Mouse (Mus musculus): ENCODE data around the gene Ms4a1.
"Not testable (repeated sequence)": the region's sequence is repeated elsewhere in the genome, so short reads cannot be mapped to it uniquely, and the experiment has no call there.

Gene Ms4a1

DNA sequence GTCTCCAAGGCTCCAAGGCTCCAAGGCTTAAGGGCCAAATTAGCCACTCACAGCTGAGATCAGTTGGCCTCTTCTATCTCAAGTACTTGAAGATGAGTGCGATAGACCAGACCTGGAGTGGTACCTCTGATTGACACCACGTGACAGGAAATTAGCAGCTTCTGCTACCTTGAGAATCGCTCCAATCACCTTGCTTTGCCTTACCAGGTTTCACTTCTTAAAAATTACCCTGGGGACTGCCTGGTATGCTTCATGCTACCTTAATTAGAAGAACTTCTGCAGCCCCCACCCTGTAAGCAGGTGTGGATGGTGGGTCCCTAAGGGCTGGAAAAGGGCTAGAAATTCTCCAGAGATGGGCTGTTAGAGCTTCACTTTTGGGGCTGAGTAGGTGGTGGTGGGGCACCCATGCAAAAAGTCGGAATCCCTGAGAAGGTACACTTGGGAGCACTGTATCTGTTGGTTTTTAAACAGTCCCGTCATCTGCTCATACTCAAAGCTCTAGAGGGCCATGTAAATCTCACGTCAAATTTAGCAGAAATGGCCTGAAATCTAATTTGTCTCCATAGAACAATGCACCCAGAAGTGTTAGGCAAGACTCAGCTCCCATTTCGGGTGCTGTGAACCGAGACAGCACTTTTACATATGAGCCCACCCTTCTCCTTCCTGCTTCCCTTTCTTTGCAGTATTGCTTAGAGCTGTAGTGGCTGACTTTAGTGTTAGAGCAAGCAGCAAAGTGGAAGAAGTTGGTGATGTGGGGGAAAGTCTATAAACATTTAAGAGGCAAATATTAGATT lies at the start of gene Ms4a1:
Ms4a1 (minus strand) TSS at position 190 of the 794 bp plus-strand sequence.
- in situ Hi-C loops (cut with MboI, MseI): no loop called here

DNA sequence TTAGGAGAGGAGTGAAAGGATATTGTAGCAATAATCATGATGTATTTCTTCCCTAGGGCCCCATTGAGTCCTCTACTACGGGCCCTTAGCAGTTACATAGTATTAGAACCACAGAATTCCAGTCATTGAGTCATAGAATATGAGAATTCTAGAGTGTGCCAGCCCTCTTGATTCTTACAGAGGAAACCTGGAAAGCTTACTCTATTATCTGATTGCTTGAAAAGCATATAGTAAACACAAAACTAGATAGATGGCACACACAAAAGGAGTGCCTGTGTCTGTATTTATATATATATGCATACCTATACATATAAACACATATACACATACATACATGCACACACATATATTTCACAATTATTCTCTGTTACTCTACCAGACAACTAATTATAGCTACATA lies 48.3 kb upstream of the Ms4a1 start, which contains the start of gene Ms4a14:
Ms4a14 (minus strand) TSS at position 101 of the 400 bp plus-strand sequence.
- in situ Hi-C loops (cut with MboI, MseI): loop anchor here (25.0 kb wide), 1 partner anchor 652 kb away; no protein-coding TSS in a partner anchor

DNA sequence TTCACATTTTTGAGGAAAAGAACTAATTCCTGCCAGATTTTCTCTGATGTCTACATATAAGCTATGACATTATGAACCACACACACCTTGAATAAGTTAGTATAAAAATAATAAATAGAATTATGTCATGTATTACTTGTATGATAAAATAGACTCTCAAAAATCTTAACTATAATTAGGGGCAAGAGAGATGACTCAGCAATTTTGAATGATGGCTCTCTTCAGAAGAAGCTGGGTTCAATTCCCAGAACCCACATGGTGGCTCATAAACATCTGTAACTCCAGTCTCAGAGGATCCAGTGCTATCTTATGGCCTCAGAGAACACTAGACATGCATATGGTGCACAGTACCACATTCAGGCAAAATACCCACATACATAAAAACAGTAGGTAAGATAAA lies 42.8 kb upstream of the Ms4a1 start:
- in situ Hi-C loops (cut with MboI, MseI): loop anchor here (25.0 kb wide), 1 partner anchor 647 kb away; no protein-coding TSS in a partner anchor

DNA sequence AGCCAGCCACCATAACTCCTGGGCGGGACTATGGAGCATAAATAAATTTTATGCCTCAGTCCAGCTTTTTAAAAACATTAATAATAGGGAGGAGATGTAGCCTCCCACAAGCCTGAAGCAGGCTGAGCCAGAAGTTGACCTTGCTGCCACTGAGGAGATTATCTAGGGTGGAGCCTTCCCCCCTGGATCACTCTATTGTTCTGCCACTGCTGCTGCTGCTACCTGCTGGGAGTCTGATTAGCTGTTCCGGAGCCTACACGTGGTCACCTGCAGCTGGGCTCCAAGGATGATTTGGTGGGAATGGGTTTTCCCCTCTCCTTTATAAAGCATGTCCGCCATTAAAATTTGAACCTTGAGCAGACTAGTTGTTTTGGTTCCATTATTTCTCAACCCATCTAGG lies 33.5 kb upstream of the Ms4a1 start:
- in situ Hi-C loops (cut with MboI, MseI): loop anchor here (10.0 kb wide), 1 partner anchor 1255 kb away; the partner anchor contains the start of gene Fads3

DNA sequence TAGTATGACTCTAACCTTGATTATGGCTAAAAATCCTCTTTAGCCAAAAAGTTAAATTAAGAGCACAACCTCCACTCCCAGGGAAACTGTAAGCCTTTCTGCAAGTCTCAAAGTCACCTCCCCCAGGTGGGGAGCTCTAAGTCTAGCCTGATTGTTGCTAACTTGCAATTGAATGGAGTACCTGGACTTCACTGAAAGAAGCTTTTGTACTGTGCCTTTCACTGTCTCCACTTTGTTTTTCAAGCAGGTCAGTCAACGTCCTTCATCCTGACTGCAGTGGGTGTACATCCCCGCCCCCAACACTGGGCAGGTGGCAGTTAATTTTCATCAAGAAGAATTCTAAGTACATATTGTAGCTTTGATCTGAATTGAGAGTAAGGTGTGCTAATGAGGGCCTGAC lies 32.9 kb upstream of the Ms4a1 start:
- in situ Hi-C loops (cut with MboI, MseI): loop anchor here (10.0 kb wide), 1 partner anchor 1254 kb away; the partner anchor contains the start of gene Fads3

DNA sequence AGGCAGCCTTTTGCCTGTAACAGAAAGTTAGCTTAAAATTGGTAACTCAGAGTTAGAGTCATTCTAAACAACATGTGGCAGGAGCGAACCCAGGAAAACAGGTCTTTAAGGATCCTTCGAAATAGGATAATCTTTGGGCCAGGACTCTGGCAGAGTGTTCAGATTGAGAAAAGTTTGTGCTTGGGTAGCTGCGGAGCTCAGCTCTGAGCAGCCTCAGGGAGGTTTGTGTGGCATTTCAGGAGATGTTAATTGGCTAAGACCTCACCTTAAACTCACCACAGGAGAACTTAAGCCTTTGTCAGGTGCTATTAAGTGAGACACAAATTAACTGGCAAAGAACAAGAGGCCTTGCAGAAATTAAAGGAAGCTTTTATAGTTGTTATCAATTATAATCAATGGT lies 27.6 kb upstream of the Ms4a1 start:
- in situ Hi-C loops (cut with MboI, MseI): loop anchor here (5.0 to 10.0 kb wide), 2 partner anchors 101 to 1249 kb away; partner anchors contain the start of gene Fads3

- in situ Hi-C loops (cut with MboI, MseI): loop anchor here (5.0 to 10.0 kb wide), 2 partner anchors 101 to 1248 kb away; partner anchors contain the start of gene Fads3
Measured at GRCm38 (mm10) chr19:11292990-11293389, 26.9 kb upstream of the Ms4a1 start.

DNA sequence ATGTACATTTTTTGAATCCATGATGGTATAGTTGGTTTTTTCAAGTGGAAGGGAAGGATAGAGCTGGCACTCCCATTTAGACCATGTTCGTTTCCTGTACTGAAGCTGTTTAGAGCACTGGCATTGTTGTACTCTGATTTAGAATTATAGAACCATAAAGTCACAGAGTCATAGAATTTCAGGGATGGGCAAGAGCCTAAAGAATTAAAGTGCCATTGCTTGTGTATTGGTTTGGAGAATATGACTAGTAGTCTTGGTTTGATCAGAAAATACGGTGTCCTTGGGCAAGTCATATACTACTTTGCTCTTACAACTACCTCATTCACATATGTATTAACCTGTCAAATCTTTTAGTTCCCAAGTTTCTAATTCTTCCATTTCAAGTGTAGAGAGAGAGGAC lies 17.7 kb upstream of the Ms4a1 start, which contains the start of gene Ms4a5:
Ms4a5 (minus strand) TSS at position 101 of the 400 bp plus-strand sequence.
- in situ Hi-C loops (cut with MboI, MseI): no loop called here

DNA sequence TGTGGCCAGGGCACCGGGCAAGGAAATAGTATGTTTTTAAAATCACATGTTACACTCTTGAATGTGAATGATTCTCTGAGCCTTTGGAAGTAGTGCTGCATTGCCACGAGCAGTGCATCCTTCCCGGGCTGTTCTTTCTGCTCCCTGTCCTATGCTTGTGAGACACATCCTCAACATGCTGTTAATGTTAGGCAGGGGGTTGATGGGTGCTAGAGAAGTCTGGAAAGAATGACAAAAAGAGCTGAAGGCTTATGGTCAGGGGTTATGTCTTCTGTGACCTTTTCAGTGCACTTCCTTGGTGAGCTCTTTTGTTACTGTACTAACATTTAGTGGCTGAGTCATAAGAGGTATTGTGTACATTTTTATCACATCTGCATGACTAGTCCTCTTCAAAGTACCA lies 14.2 kb upstream of the Ms4a1 start:
- in situ Hi-C loops (cut with MboI, MseI): no loop called here

GRCm38 (mm10) chr19:11276431-11276830 lies 10.4 kb upstream of the Ms4a1 start:
- in situ Hi-C loops (cut with MboI, MseI): no loop called here

DNA sequence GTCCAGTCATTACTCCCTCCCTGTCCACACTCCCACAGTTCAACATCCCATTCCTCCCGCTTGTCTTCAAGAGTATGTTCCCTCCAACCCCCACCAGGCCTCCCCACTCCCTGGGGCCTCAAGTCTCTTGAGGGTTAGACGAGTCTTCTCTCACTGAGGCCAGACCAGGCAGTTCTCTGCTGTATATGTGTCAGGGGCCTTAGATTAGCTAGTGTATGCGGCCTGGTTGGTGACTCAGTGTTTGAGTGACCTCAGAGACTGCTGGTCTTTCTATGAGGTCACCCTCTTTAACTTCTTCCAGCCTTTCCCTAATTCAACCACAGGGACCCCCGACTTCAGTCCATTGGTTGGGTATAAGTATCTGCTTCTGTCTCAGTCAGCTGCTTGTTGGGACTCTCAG lies 915 bp upstream of the Ms4a1 start:
- in situ Hi-C loops (cut with MboI, MseI): no loop called here

DNA sequence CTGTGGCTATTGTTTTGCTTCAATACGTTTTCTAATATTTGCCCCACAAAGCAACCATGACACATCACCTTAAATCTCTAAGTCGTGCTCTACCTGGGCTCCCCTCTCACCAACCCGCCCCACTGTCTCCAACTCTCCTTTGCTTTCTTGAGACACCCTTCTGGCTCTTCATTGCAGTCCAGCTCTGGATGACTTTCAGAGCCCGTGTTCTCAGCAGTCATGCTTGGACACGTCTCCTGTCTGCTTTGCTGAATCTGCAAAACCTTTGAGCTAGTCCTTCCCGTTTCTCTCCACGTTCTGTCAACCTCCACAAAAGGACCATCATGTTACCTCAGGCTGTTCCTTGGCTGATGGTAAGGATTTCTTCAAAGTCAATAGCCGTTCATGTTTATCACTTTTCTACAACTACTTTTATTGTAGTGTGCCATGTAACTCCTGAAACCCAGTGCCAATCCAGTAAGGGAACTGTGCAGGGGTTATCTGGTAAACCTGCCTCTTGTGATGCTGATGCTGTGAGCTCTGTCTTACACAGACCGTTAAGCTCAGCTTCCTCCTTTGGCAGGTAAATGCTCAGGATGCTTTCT lies 1.3 kb downstream of the Ms4a1 start:
- in situ Hi-C loops (cut with MboI, MseI): no loop called here

DNA sequence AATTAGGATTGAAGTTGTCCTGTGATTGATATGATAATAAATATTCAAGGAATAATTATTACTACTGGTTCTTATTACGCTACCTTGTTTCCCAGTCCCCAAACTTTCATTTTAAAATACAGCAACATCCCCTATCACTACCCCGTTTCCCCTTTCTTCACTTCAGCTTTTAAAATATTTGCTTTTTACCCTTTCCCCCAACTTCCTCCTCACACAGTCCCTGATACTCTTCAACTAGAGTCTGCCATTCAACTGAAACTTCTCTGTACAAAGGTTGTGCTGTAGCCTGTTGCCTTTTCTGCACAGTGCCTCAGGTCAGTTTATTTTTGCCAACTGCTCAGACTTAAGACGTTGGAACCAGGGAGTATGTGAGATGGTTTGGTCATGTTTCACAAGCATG lies 2.5 kb downstream of the Ms4a1 start:
- in situ Hi-C loops (cut with MboI, MseI): no loop called here

DNA sequence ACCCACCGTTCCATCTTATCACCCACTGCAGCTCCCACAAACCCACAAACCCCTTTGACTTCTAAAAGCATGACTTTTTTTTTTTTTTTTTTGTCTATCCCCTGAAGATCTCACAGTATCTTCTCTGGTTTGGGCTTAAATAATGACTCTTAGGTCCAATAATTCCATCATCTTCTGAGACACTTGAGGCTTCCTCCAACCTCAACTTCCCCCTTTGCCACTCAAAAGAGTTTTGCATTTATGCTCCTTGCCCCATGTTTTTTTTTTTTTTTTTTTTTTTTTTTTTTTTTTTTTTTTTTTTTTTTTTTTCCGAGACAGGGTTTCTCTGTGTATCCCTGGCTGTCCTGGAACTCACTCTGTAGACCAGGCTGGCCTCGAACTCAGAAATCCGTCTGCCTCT lies 3.1 kb downstream of the Ms4a1 start:
- in situ Hi-C loops (cut with MboI, MseI): not testable (repeated sequence)

- in situ Hi-C loops (cut with MboI, MseI): no loop called here
Measured at GRCm38 (mm10) chr19:11261522-11261921, 4.5 kb downstream of the Ms4a1 start.

DNA sequence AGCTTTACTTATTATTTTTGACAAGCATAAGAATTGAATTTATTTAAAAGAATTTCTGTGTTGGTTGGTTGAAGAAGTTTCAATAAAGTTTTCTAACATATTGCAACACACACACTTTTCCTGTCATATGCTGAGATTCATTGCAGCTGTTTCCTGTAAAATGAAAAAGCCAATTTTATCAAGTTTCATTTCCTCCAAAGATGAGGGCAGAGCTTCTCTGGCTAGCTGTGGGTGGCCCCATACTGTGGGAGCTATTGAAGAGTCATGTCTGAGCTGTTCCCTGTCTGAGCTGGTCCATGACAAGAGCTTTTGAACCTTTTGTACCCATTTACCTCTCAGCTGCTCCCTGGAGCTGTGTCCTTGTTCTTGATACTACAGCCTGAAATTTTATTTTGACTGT lies 21.8 kb downstream of the Ms4a1 start:
- in situ Hi-C loops (cut with MboI, MseI): no loop called here

- in situ Hi-C loops (cut with MboI, MseI): no loop called here
Measured at GRCm38 (mm10) chr19:11242560-11242959, 23.5 kb downstream of the Ms4a1 start.

- in situ Hi-C loops (cut with MboI, MseI): no loop called here
Measured at GRCm38 (mm10) chr19:11235820-11236219, 30.2 kb downstream of the Ms4a1 start.

- in situ Hi-C loops (cut with MboI, MseI): no loop called here
Measured at GRCm38 (mm10) chr19:11234921-11235735, 30.9 kb downstream of the Ms4a1 start.

DNA sequence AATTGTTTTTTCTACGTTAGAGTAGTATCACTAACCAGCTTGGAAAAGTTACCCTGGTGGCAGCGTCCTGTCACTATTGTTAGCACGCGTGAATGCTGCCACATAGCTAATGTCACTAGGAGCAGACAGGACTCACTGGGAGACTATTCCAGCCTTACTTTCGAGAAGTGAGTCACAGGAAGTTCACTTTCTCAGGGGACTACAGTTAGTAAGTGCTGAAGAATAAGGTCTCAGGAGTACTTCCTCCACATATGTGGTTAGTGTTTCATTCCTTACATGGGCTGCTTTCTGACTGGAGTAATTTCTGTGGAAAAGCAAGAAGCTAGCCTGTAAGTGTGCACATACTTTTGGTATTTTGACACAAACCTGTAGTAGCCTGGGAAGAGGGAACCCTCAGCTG lies 31.8 kb downstream of the Ms4a1 start:
- in situ Hi-C loops (cut with MboI, MseI): no loop called here

DNA sequence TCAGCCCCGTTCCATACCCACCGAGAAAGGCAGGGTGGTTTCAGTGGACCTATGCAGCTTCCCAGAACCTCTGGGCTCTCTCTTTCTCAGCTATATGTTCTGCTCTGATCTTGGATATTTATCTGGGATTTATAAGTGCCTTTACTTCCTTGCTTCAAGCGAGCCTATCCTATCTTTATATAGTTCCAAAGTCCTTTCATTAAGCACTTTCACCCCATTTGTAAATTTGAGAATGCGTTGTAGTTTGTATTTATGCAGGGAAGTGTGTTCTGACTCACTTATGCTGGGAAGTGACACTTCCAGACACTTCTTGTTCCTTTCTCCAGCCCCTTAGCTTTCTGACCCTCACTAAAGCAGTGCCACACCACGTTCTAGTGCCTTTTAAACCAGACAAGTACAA lies 33.7 kb downstream of the Ms4a1 start, which contains the start of gene Ms4a12:
Ms4a12 (minus strand) TSS at position 101 of the 400 bp plus-strand sequence.
- in situ Hi-C loops (cut with MboI, MseI): no loop called here
